Mouse (Mus musculus) lung, adult 18-20 months (tissue): ENCODE results near the gene Parp4.
A peak's percentile ranks its signal among the peaks of the same experiment; 100 is the strongest.

Experiments used
- DNase-seq, 2 experiments: peaks; one replicate each; pipeline ENCODE4 v3.0.0; 2022; ENCODE audit warnings: mixed read lengths in 2 of 2

The Parp4 gene

GRCm38 (mm10) chr14:56617470-56617869, 42.1 kb downstream of the Parp4 start:
- DNase-seq = peak in 1 of 2 experiments; percentile 2

DNA sequence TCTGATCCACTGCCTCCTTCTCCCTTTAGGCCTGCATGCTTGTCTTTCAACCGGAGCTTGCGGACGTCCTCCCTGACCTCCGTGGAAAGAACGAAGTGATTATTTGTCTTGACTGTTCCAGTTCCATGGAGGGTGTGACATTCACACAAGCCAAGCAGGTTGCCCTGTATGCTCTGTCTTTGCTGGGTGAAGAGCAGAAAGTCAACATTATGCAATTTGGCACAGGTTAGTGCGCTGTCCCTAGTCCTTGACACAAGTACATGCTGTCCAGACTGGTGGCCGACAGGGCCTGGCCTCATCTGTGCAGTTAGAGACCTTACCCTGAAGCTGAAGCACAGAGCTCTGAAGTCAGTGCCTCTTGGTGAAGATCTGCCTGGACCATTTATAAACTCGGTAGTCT, 45.0 kb downstream of the Parp4 start:
- peak; percentile 36 to 63 for DNase-seq

GRCm38 (mm10) chr14:56626202-56626601, 50.8 kb downstream of the Parp4 start:
- no peak for DNase-seq

GRCm38 (mm10) chr14:56628336-56628735, 52.9 kb downstream of the Parp4 start:
- peak in 1 of 2 experiments; percentile 8 for DNase-seq

- DNase-seq = no peak
Observed at GRCm38 (mm10) chr14:56631109-56631508, 55.7 kb downstream of the Parp4 start.

DNA sequence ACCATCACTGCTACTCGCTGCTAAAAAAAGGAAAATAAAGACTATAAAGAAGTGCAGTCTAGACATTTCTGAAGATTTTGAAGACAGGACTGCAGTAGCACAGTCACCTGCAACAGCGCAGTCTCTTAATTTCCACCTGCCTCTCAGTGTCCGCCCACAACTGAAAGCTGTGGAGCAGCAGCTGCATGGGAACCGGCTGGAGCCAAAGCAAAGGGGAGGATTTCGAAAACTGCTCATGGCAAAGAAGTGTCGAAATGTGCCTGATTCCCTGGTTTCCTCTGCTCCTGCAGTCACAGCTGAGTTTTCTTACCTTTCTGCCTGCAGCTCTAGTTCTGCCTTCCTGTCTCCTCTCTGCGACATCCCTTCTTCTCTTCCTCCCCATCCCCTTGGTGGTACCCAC, 71.8 kb downstream of the Parp4 start:
- DNase-seq = no peak

DNA sequence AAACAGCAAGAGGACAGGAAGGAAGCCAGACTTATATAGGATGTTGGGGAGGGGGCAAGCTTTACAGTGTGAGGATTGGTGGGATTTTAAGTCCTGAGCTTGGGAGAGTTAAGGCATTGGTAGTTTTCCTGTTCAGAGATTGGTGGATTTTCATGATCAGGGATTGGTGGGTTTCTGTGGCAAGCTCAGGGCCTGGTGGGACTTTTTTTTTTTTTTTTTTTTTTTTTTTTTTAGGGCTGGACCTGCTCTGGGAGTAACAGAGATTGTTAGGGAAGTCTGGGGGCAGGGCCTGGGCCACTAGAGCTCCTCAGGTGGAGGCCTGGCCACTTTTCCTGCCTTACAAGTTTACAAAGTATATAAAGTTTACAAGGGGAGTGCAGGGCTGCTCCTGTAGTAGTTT, 74.0 kb downstream of the Parp4 start:
- DNase-seq = no peak

GRCm38 (mm10) chr14:56665651-56666050, 90.2 kb downstream of the Parp4 start:
- DNase-seq = peak in 1 of 2 experiments; percentile 23

DNA sequence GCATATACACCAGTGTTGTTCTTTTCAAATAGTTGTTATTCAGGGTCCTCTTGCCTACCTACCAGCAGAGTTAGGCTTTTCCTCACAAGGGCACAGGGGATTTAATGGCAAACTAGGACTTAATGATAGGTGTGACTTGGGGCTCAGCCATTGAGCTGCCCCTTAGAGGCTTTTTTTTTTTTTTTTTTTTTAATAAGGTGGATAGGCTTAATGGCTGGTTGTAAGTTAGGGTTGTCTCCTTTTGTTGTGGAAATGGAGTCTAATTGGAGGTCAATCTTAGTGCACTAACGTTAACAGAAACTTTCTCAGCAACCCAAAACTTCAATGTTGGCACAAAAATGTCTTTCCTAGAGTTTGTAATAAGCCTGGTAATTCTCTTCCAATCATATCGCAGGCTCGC, 91.5 kb downstream of the Parp4 start:
- DNase-seq = no peak

DNA sequence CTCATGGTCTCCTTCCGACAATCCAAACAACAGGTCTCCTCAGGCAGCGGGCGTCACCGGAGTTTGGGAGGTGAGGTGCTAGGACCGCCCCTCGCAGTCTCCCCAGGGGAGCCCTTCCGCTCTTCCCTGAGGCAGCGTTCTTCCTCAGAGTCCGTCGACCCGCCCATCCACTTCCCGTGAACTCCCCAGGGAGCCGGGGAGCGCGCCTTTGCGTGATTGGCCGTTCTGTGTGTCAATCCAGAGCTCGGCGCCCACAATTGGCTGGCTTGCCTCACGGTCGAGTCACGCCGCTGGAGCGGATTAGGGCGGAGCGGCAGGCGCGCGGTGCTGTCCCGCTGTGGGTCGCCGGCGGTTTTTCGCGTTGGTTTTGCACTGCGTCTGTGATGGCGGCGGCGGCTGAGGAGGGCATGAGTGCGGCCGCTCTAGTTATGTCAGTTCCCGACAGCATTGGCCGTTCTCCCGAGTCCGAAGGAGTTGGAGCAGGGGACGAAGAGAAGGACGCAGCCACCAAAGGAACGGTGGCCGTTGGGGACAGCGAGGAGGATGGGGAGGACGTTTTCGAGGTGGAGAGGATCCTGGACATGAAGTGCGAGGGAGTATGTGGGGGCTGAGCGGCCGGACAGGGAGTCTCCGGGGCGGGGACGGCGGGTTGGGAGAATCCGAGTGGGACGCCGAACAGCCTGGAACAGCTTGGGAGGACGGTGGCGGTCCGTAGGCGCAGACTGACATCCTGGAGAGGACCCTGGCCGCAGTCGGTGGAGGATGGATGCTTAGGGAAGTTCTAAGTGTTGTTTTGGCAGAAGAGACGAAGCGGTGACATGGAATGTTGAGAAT, 92.8 kb downstream of the Parp4 start, which contains the start of gene Mphosph8:
Mphosph8 (plus strand) TSS at position 280 of the 834 bp plus-strand sequence.
- peak; percentile 100 for DNase-seq

- DNase-seq = no peak
Observed at GRCm38 (mm10) chr14:56669046-56669620, 93.7 kb downstream of the Parp4 start.

GRCm38 (mm10) chr14:56685426-56685825, 110.0 kb downstream of the Parp4 start:
- no peak for DNase-seq

GRCm38 (mm10) chr14:56689116-56689515, 113.7 kb downstream of the Parp4 start:
- DNase-seq = no peak

- DNase-seq = no peak
Observed at GRCm38 (mm10) chr14:56689766-56690165, 114.3 kb downstream of the Parp4 start.

DNA sequence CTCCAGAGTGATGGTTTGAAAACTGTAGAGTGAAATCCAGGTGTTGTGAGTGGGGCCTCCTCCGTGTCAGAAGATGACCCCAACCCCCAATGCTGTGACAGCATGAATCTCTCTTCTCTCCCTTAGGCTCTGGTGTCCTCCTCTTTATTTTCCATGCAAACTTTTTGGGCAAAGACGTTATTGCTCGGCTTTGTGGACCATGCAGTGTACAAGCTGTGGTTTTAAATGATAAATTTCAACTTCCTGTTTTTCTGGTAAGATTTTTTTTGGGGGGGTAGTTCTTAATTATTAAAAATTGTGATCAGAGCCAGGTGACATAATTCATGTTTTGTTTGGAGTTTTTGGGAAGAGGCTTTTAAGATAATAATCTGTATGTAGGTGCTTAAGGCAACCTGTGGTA, 120.1 kb downstream of the Parp4 start:
- no peak for DNase-seq

DNA sequence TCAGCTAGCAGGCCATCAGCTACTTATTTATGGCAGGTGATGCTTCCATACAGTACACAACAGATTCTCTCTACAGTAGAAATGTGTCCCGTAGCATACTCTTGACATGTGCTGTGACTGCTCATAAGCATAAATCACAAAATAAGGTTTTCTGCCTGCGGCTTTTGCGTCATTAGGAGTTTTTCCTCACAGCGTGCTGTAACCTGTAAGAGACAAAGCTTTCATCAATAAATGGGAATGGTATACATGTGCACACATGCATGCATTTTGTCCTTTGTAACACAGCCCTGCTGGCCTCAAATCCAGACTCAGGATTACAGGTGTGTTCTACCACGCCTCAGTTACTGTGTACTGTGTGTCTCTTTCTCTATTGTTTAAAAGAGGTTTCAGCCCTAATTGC, 122.4 kb downstream of the Parp4 start:
- DNase-seq = no peak

- no peak for DNase-seq
Observed at GRCm38 (mm10) chr14:56702644-56703043, 127.2 kb downstream of the Parp4 start.

- DNase-seq = no peak
Observed at GRCm38 (mm10) chr14:56705687-56706086, 130.3 kb downstream of the Parp4 start.
